Mouse (Mus musculus) gastrocnemius, postnatal 4 days (tissue): ENCODE measurements around the gene Wnt7b. TPM values are rescaled to one million over a fixed set of nuclear protein-coding genes. Genes with fewer than 3 reads are reported as not detected.

Source experiments
- DNase-seq, 2 experiments: peaks; one replicate each; pipeline ENCODE4 v3.0.0; 2021 to 2022; ENCODE audit warnings: low spot score in 2 of 2, mixed read lengths in 2 of 2
- total RNA-seq, 2 experiments: library from RNA; stranded (reverse); gene quantifications; 2 replicates each; pipeline ENCODE4 v1.2.3; 2021

Gene Wnt7b
- total RNA-seq, 2 experiments from 2014 or later: 0.10 TPM; not detected in 1

GRCm38 (mm10) chr15:85602021-85602420 lies 19.7 kb upstream of the Wnt7b start:
- no peak for DNase-seq

- DNase-seq: no peak
These were observed 18.9 kb upstream of the Wnt7b start for GRCm38 (mm10) chr15:85601202-85601601.

DNA sequence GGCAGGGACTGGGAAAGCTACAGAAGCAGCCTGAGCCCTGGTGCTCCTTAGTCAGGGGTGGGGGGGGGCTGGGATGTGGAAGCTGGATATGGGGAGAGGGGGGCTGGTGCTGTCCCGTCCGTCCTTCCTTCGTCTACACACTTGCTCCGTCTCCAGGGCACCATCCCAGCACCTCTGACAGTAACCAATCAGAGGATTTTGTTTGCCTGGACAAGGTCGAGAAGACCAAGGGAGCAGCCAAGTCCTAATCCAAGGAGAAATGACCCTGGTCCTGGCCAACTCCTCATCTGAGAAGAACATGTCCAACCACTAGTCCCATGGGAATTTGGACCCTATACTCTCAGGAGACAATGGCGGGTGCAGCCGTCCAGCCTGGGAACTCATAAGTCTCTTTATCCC lies 18.4 kb upstream of the Wnt7b start:
- DNase-seq: peak in 1 of 2 experiments; percentile 59

DNA sequence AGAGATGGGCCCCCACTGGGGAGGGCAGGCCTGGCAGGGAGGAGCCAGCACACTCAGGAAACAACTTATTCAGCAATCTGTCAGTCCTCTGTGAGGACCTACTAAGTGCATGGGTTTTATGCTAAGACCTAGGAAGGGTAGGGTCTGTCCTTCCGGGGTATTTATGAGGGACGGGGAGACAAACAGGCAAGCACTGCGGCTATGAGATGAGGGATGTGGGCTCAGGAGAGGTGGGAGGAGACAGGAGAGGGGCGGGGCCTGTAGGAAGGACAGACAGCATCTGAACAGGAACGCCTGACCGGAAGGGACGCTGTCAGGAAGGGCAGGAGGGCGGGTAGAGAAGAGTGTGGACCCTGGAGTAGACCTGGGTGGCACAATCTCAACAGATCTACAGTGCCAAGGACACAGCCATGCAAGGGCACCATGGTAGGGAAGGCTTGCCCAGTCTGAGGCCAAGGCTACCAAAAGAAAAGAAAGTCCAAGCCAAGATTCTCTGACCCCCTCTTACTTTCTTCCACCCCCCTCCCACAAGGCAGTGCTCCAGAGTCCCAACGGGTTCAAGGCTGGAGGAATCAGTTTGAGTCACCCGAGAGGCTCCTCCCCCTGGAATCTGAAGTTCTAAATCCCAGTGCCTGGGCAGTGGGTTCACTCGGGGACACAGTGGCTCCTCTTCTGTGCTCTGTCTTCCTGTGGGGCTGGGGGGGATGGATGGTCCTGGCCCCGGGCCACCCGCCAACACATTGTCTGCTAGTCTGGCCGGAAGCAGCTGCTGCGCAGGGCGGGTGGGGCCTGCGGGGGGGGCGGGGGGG lies 17.8 kb upstream of the Wnt7b start:
- peak; percentile 84 to 93 for DNase-seq

GRCm38 (mm10) chr15:85598984-85599886 lies 17.0 kb upstream of the Wnt7b start:
- peak; percentile 72 to 80 for DNase-seq

DNA sequence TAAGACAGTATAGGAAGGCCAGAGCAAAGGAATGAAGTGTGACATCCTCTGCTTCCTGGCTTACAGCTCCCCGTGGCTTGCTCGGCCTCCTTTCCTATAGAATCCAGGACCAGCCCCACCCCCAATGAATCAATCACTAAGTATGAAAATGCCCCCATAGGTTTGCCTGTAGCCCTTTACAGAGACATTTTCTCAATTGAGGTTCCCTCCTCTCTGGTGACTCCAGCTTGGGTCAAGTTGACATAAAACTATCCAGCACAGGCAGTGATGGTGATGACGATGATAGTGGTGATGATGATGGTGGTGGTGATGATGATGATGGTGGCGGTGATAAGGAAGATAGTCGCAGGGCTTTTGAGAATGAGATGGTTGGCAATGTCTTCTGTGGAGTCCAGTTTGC lies 16.2 kb upstream of the Wnt7b start:
- no peak for DNase-seq

DNA sequence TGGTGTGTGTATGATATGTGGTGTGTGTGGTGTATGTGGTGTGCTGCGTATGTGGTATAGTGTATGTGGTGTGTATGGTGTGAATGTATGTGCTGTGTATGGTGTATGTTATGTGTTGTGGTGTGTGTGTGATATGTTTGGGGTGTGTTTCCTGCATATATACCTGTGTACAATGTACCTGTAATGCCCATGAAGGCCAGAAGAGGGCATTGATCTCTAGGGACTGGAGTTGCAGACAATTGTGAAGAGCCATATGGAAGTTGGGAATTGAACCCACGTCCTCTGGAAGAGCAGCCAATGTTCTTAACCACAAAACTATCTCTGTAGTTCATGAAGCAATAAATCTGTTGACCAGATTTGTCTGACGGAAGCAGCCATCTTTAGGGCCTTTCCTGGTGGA lies 15.1 kb upstream of the Wnt7b start:
- DNase-seq: no peak

DNA sequence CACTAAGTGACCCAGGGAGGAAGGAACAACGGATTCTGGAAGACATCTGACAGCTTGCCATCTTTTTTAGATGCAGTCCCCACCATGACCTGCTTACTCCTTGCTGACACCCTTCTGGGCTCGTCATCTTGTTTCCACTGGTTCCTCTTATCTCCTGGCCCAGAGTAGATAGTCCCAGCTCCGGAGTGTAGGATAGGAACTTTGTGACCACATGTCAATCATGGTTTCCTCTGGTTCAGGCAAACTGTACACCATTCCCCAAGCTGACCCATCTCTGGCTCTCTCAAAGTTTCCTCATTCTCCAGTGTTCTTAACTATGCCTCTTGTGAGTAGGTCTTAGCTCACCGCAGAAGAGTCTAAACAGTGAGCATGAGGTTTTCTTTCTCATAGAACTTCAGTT lies 10.4 kb upstream of the Wnt7b start:
- no peak for DNase-seq

DNA sequence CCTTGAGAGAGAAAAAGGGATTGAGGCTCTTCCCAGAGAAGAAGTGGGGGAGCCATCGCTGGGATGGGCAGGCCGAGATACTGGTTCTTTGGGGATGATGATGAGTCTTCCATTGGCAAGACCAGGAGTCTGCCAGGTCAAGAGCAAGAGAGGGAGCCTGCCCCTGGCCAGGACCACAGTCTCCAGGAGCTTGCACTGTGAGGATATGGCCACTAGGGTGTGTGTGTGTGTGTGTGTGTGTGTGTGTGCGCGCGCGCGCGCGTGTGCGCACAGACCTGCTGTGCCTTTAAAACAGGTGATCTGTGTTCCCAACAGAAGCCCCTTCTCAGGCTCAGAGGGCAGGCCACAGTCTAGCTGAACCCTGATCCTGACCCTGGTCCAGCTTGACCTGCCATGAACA lies 8.6 kb upstream of the Wnt7b start:
- no peak for DNase-seq

DNA sequence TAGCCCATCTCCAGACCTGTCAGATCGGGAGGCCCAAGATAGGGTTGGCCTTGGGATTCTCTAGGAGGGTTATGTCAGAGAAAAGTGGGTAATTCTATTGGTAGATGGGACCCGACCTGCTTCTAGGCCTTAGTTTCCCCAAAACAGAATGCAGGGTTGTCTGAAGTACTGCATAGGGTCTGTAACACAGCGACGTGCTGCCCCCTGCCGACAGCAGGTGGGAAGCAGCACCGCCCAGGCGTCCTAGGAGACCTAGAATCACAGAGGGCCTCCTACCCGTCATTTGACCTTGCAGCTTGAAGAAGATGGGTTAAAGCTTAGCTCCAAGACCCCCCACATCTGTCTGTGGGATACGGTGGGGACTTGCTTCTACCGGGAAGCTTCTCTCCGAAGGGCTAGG lies 1.2 kb upstream of the Wnt7b start:
- DNase-seq: peak; percentile 64 to 74

- peak; percentile 63 to 81 for DNase-seq
These were observed 751 bp upstream of the Wnt7b start for GRCm38 (mm10) chr15:85583024-85583423.

DNA sequence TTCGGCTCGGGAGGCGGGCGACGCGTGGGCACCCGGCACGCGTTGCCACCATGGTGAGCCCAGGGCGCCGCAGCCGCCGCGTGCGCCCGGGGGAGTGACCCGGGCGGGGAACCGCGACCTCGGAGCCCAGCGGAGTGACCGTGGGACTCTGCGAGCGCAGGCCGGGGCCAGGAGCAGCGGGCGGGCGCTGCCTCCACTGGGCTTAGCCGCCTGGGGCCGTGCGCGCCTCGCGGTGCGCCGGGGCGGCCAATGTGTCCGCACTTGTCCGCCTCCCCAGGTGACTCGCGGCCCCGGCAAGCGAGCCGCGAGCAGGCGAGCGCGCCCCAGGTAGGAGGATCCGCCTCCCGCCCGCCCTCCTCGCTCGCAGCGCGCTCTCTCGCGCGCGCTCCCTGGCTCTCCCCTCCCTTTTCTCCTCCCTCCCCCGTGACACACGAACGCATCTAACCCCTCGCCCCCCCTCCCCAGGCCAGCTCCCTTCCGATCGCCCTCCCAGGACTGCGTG lies 659 bp downstream of the Wnt7b start:
- no peak for DNase-seq

DNA sequence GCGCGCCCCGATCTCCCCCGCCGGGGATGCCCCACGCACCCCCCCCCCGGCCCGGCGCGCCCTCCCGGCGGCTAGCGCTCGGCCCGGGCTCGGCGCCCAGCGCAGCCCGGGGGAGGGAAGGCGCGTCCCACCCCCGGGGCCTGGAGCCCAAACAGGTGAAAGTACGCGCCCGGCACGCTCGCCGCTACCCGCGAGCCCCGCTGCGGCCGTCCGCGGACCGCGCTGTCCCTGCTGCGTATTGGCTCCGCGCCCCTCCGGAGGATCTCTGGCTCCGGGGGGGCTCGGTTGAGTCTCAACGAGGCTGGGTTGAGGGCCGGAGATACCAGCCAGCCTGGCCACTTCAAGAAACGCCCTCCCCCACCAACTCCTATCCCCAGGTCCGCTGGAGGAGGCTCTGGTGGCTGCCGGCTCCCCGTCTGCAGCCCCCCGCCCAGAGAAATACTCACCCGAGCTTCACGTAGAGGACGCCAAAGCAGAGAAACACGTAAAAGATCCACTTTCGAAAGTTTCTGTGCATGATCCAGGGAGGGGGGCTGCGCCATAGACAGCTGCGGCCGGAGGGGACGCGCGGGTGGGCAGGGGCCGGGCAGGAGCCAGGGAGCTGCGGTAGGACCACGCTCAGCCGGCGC lies 1.2 kb downstream of the Wnt7b start:
- DNase-seq: no peak

DNA sequence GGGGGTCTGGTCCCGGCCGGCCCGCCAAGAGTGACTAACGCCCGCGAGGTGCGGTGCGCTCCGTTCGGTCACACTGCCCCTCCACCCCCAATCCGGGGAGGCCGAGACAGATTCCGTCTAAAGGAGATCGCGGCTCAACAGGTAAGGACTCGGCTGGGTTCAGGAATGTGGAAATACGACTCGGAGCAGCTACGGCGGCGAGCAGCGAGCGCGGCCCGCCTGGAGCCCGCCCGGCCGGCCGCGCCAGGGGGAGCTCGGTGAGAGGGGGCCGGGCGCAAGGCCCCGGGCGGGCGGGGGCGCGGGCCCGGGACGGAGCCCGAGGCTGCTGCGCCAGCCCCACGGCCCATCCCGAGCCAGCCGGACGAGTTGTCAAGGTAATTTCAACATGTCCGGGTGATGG lies 1.8 kb downstream of the Wnt7b start:
- DNase-seq: no peak

DNA sequence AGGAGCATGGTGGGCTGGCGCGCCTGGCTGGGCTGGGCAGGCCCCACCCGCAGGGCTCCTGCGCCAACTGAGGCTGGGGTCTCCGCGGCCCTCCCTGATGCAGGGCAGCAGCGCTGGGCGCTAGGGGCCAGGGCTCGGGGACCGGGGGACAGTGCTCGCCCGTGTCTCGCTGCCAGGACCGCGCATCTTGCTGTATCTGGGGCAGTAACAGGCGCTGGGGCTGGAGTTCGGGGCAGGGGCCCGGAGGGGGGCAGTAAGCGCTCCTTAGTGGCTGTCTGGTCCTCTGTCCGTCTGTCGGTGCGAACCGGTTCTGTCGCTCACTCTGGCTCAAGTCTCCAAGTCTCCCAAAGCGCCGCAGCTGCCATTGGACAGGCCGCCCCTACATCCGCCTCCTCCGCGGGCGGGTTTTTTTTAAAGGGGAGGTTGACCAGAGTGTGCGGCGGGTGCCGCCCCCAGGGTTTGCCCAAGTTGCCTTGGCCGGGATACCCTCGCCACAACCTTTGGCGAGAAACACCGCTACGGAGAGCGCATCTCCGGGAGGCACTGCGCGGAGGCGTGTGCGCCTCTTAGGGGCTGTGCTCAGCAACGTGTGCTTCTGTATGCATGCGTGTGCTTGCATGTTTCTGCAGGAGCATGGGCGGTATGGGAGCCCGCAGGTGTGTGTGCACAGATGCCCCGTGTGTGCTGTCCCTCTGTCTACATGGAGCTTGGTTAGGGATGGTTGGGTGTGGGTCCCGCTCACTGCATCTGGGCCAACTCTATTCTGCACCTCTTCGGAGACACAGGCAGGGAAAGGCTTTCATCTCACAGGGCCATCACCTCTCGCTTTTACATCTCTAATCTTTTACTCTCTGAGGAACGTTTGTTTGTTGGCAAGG lies 4.5 kb downstream of the Wnt7b start:
- DNase-seq: no peak

DNA sequence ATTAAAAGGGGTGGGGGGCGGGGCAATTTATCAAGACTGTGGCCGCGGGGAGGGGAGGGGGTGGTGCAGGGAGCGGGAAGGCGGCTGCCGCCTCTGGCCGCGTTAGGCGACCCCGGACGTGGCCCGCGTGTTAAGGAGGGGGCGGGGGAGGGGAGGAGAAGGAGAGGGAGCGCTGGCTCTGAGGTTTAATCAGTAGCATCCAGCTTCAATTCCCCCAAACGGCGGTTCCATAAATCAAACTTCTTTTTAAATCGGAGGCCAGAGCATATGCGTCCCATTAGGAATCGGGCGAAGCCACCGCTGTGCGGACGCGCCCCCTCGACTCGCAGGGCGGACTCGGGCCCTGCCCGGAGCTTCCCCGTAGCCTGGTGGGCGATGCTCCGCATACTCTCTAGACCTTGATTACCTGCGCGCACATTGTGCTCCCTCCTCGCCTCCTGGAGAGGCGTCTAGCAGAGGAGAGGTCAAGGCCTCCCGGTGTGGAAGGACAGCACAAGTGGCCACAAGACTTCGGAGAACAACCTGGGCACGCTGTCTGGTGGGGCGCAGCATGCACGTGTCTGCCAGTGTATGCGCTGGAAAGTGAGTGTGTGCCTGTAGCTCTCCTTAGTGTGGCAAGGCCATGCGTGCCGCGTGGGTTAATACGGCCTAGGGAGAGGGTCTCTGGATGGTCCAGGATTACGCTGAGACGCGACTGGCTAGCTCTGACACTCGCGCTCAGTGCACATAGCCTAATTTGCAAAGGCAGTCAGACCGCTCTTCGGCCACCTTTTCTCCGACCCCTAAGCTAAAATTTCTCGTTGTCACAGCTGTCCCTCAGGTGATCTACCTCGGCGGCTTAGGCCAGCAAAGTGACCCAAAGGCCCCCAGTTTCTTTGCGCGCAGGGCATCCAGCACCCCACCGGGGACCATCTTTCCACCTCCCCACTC lies 5.5 kb downstream of the Wnt7b start:
- DNase-seq: no peak

- DNase-seq: no peak
These were observed 6.2 kb downstream of the Wnt7b start for GRCm38 (mm10) chr15:85576110-85576509.

DNA sequence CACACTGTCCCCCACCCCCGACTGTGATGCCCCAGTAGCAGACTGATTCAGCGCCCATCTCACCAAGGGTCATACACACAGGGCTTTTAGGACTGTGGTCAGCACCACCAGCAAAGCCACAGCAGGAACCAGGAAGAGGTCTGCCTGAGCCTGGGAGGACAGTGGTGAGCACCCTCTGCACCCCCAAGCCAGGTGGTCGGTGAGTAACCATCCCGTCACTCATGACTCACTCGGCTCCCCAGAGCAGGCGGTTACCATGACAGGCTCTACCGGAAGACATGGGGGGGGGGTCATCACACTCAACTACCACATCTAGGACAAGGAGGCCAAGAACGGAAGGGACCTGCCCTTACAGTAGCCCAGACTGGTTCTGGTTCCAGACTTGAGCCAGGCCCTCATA lies 7.7 kb downstream of the Wnt7b start:
- no peak for DNase-seq

DNA sequence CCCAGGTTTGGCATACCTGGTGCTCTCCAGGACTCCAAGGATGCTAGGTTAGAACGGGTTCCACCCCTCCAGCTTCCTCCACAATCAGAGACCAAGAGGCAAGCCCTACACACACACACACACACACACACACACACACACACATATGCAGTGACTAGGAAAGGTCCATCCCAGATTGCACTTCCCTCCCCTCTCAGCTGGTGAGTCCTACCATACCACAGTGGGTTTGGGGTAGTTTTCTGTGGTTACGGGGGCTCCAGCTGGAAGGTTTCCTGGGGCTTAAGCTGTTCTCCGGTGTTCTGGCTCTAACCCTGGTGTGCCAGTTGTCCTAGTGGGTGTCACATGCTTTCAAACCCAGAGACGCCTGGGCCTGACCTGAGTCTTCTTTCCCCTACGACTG lies 8.2 kb downstream of the Wnt7b start:
- no peak for DNase-seq
